Comparison of ENCODE assay signal across 9 mouse cellular contexts in genomic region chr10:44269211-44269610, GRCm38 (mm10). TPM values are rescaled to one million over a fixed set of nuclear protein-coding genes. Genes with fewer than 3 reads are reported as not detected.
DNase-seq lines count a peak whose midpoint lies in the region; ATAC-seq and TF ChIP-seq lines count a peak whose summit lies in the region.
"Had no signal": no experiment of that assay in that cellular context is flagged by ENCODE, and none has a peak within 500 bp of the region (broad histone marks: within the 10 kb centered on the region; RNA-seq: fewer than 3 reads in every experiment).

No protein-coding gene starts in this region.

- H3K27ac ChIP-seq in lung, embryonic 14.5 days (ENCODE audit: low read depth), result no peak overlapping the region
- H3K27ac ChIP-seq in forebrain, embryonic 11.5 days (ENCODE audit: low read depth, low read length), result no peak overlapping the region
- no peak overlapping the region for H3K27ac ChIP-seq in limb, embryonic 13.5 days
- H3K27ac ChIP-seq in stomach, embryonic 14.5 days (ENCODE audit: low read length), result no peak overlapping the region

- peak overlapping the region; percentile 82 for H3K4me2 ChIP-seq in lung, embryonic 14.5 days
- peak overlapping the region; percentile 60 for H3K4me2 ChIP-seq in forebrain, embryonic 11.5 days (ENCODE audit: low read depth, low read length, severe bottlenecking)
- H3K4me2 ChIP-seq in limb, embryonic 13.5 days (replicated peaks), result peak overlapping the region; percentile 81
- peak overlapping the region; percentile 37 for H3K4me2 ChIP-seq in stomach, embryonic 14.5 days (replicated peaks; ENCODE audit: low read depth, low read length)

- TF ChIP-seq CTCF in lung, embryonic 14.5 days (IDR thresholded peaks at IDR 0.05; ENCODE audit: low read depth), result no peak

- peaks cover 16% of the 10 kb centered on the region for H3K4me1 ChIP-seq in lung, embryonic 14.5 days (ENCODE audit: insufficient read depth)
- H3K4me1 ChIP-seq in forebrain, embryonic 11.5 days (replicated peaks; ENCODE audit: control insufficient read depth, insufficient read depth, low read length), result peaks cover 3% of the 10 kb centered on the region; the same call in 1 of the 2 replicates
- H3K4me1 ChIP-seq in limb, embryonic 13.5 days, result peaks cover 20% of the 10 kb centered on the region
- peaks cover 10% of the 10 kb centered on the region; the same call in 1 of the 2 replicates for H3K4me1 ChIP-seq in stomach, embryonic 14.5 days (ENCODE audit: control insufficient read depth, insufficient read depth, low read length)

- H3K9me3 ChIP-seq in lung, embryonic 14.5 days (ENCODE audit: low read depth, low read length), result no peaks in the 10 kb centered on the region
- no peaks in the 10 kb centered on the region for H3K9me3 ChIP-seq in forebrain, embryonic 11.5 days (ENCODE audit: control insufficient read depth, low read length)
- H3K9me3 ChIP-seq in limb, embryonic 13.5 days, result no peaks in the 10 kb centered on the region
- no peaks in the 10 kb centered on the region for H3K9me3 ChIP-seq in stomach, embryonic 14.5 days (ENCODE audit: control insufficient read depth, low read depth, low read length)

- no peak for DNase-seq in lung, embryonic 14.5 days
- no peak for DNase-seq in lung, postnatal 10 days
- DNase-seq in forebrain, embryonic 11.5 days (ENCODE audit: low spot score), result no peak
- no peak for DNase-seq in B cell, adult 2 months
- DNase-seq in c-Kit-positive CD71-positive TER-119-positive erythroid progenitor cells, embryonic 14.5 days (ENCODE audit: low spot score), result no peak
- DNase-seq: adrenal gland, postnatal 10 days; thymus, adult 2 months had no signal

- WGBS in lung, embryonic 14.5 days, result 63% methylated on average over 2 of the region's 2 CpGs
- 64% methylated on average over 2 of the region's 2 CpGs for WGBS in forebrain, embryonic 11.5 days
- 71% methylated on average over 2 of the region's 2 CpGs for WGBS in limb, embryonic 13.5 days
- 62% methylated on average over 2 of the region's 2 CpGs for WGBS in stomach, embryonic 14.5 days

- H3K27me3 ChIP-seq in lung, embryonic 14.5 days (ENCODE audit: insufficient read depth, low read length), result no peaks in the 10 kb centered on the region
- no peaks in the 10 kb centered on the region for H3K27me3 ChIP-seq in forebrain, embryonic 11.5 days (ENCODE audit: control insufficient read depth, insufficient read depth, low read length)
- no peaks in the 10 kb centered on the region for H3K27me3 ChIP-seq in limb, embryonic 13.5 days
- H3K27me3 ChIP-seq in stomach, embryonic 14.5 days (ENCODE audit: control insufficient read depth, insufficient read depth, low read length), result no peaks in the 10 kb centered on the region

- peak overlapping the region; percentile 83 for H3K4me3 ChIP-seq in lung, embryonic 14.5 days (ENCODE audit: low read depth, low read length)
- H3K4me3 ChIP-seq in forebrain, embryonic 11.5 days (ENCODE audit: low read depth, low read length), result peak overlapping the region; percentile 87
- H3K4me3 ChIP-seq in limb, embryonic 13.5 days, result peak overlapping the region; percentile 92
- peak overlapping the region; percentile 78 for H3K4me3 ChIP-seq in stomach, embryonic 14.5 days (ENCODE audit: low read depth, low read length)

- peak overlapping the region; percentile 87 for H3K9ac ChIP-seq in lung, embryonic 14.5 days
- peak overlapping the region; percentile 89 for H3K9ac ChIP-seq in forebrain, embryonic 11.5 days (ENCODE audit: low read length)
- H3K9ac ChIP-seq in limb, embryonic 13.5 days, result peak overlapping the region; percentile 87
- no peak overlapping the region for H3K9ac ChIP-seq in stomach, embryonic 14.5 days (replicated peaks; ENCODE audit: low read depth, low read length)

- no peaks in the 10 kb centered on the region for H3K36me3 ChIP-seq in lung, embryonic 14.5 days (ENCODE audit: insufficient read depth)
- no peaks in the 10 kb centered on the region for H3K36me3 ChIP-seq in forebrain, embryonic 11.5 days (ENCODE audit: control insufficient read depth, insufficient read depth, low read length)
- H3K36me3 ChIP-seq in limb, embryonic 13.5 days, result no peaks in the 10 kb centered on the region
- no peaks in the 10 kb centered on the region for H3K36me3 ChIP-seq in stomach, embryonic 14.5 days (ENCODE audit: control insufficient read depth, insufficient read depth, low read length)

- no peak for ATAC-seq in lung, embryonic 14.5 days (ENCODE audit: insufficient read depth)
- no peak for ATAC-seq in forebrain, embryonic 11.5 days (replicated peaks; ENCODE audit: low FRiP score)
- ATAC-seq in limb, embryonic 13.5 days (ENCODE audit: low FRiP score, low read depth), result no peak
- ATAC-seq in stomach, embryonic 14.5 days (ENCODE audit: insufficient number of reproducible peaks, insufficient read depth, low FRiP score, low read depth), result no peak

RNA-seq across cellular contexts. Expression of gene Atg5, which starts 1.1 kb away (rescaled TPM):
- 52.0 and 52.6 TPM in 2 replicates for polyA plus RNA-seq in lung, embryonic 14.5 days (2014; fragmentation: Nextera tagmentation; extraction: Ambion mirVana)
- polyA plus RNA-seq in forebrain, embryonic 11.5 days (2014; fragmentation: Nextera tagmentation; extraction: Ambion mirVana), result 49.2 and 54.9 TPM in 2 replicates
- polyA plus RNA-seq in limb, embryonic 13.5 days (2015; fragmentation: Nextera tagmentation; extraction: Ambion mirVana), result 54.2 and 62.7 TPM in 2 replicates
- 49.8 TPM in 2 replicates for polyA plus RNA-seq in stomach, embryonic 14.5 days (2014; fragmentation: Nextera tagmentation; extraction: Ambion mirVana)
